Mouse (Mus musculus) intestine, postnatal 0 days (tissue): Measurements from ENCODE around the gene Sec24d. TPM values are rescaled to one million over a fixed set of nuclear protein-coding genes. Genes with fewer than 3 reads are reported as not detected.

Source experiments
- ATAC-seq: fragments of 200-750 bp; cut with Nextera tagmentation; 2 replicates; pipeline ENCODE4 v1.8.0; 2017; ENCODE audit warnings: mild to moderate bottlenecking, moderate TSS enrichment, moderate library complexity
- H3K27ac ChIP-seq: fragments of 300-500 bp; sonication (generic); 2 replicates; pipeline ENCODE4 v1.5.1; 2014; ENCODE audit warnings: mild to moderate bottlenecking, low read depth, low read length, moderate library complexity
- H3K27me3 ChIP-seq: fragments of 300-500 bp; sonication (generic); replicated peaks from 2 replicates; pipeline ENCODE4 v1.6.1; 2014; ENCODE audit warnings: low read length, mixed read lengths; ENCODE audit not compliant: control insufficient read depth, insufficient read depth
- H3K36me3 ChIP-seq: fragments of 300-500 bp; sonication (generic); 2 replicates; pipeline ENCODE4 v1.6.1; 2014; ENCODE audit warnings: mild to moderate bottlenecking, moderate library complexity; ENCODE audit not compliant: control insufficient read depth, insufficient read depth
- H3K4me1 ChIP-seq: fragments of 300-500 bp; sonication (generic); replicated peaks from 2 replicates; pipeline ENCODE4 v1.6.1; 2014; ENCODE audit warnings: antibody characterized with exemption, low read length, mixed read lengths; ENCODE audit not compliant: control insufficient read depth, insufficient read depth
- H3K4me2 ChIP-seq: fragments of 300-500 bp; sonication (generic); replicated peaks from 2 replicates; pipeline ENCODE4 v1.6.1; 2014; ENCODE audit warnings: low read depth, mild to moderate bottlenecking, moderate library complexity
- H3K4me3 ChIP-seq: fragments of 300-500 bp; sonication (generic); 2 replicates; pipeline ENCODE4 v1.5.1; 2014; ENCODE audit warnings: low read depth, low read length
- H3K9ac ChIP-seq: fragments of 300-500 bp; sonication (generic); 2 replicates; pipeline ENCODE4 v1.6.1; 2014; ENCODE audit warnings: mild to moderate bottlenecking, low read depth, low read length
- H3K9me3 ChIP-seq: fragments of 300-500 bp; sonication (generic); 2 replicates; pipeline ENCODE4 v1.6.1; 2016; ENCODE audit warnings: mixed run types; ENCODE audit not compliant: control insufficient read depth
- CTCF ChIP-seq: sonication (generic); IDR thresholded peaks from 2 replicates; pipeline ENCODE4 v1.5.1; 2016; ENCODE audit warnings: low read depth, mild to moderate bottlenecking, control low read depth, antibody characterized with exemption, moderate library complexity
- WGBS: fragments of 180-500 bp; shearing (Covaris S2); extraction: QIAGEN DNeasy Blood & Tissue Kit; methylation state at CpG from one replicate; pipeline ENCODE4 v1.1.7; 2014; 5-methylcytosine and 5-hydroxymethylcytosine counted together
- polyA plus RNA-seq: library from polyadenylated mRNA; unstranded; fragments of >200 nt; fragmentation: Nextera tagmentation; extraction: Ambion mirVana; gene quantifications from 2 replicates; pipeline ENCODE4 v1.2.1, GENCODE M21; 2015

Gene Sec24d
- polyA plus RNA-seq, 1 experiment from 2014 or later = 210 TPM

DNA sequence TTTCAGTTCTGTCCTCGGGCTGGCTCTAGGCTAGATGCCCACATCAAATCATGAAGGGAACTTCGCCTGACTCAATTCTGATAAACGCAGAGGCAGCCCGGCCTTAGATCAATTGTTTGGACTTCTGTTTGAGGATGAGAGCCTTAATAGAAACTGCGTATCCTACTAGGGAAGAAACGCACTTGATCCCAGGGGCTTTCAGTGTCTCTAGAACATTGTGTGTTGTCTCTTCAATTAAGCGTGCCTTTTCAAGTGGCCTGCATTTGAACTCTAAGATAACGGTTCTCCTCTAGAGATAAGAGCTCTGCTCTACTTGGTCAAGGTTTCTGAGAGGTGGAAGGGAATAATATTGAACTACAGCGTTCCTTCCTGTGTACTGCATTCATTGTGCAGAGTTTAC is 49.8 kb downstream of the Sec24d start:
- TF ChIP-seq CTCF = no peak
- peaks cover 19% of the 10 kb centered on the region; the same call in 1 of the 2 replicates for H3K36me3 ChIP-seq
- no peak overlapping the region for H3K4me2 ChIP-seq
- H3K9ac ChIP-seq = no peak overlapping the region
- WGBS = 55% methylated on average over 9 of the region's 9 CpGs
- H3K4me3 ChIP-seq = no peak overlapping the region
- H3K27ac ChIP-seq = no peak overlapping the region
- H3K4me1 ChIP-seq = no peaks in the 10 kb centered on the region
- no peaks in the 10 kb centered on the region for H3K27me3 ChIP-seq
- H3K9me3 ChIP-seq = no peaks in the 10 kb centered on the region
- ATAC-seq = no peak

DNA sequence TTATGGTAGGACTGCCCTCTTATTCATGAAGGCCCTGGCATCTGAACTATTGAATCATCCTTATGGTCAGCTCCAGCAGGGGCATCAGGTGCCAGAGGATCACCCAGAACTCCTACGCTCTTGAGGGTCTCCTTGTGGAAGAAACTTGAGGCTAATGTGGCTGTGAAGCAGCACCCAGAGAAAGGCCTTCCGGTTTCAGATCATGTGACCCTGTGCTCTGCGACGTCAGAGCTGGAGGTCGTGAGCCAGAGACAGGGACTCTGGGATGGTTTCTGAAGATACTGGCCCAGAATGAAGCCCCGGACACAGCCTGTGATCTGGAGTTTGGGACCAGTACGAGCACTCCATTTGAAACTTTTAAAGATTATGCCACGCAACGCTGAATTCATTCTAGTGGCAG is 53.1 kb downstream of the Sec24d start:
- 74% methylated on average over 9 of the region's 9 CpGs for WGBS
- Histone ChIP-seq H3K27ac (no peak overlapping the region), H3K4me2 (no peak overlapping the region), H3K36me3 (peaks cover 13% of the 10 kb centered on the region; the same call in 1 of the 2 replicates), H3K9ac (no peak overlapping the region), H3K4me3 (no peak overlapping the region), H3K27me3 (no peaks in the 10 kb centered on the region), H3K4me1 (no peaks in the 10 kb centered on the region), H3K9me3 (no peaks in the 10 kb centered on the region)
- no peak for TF ChIP-seq CTCF
- no peak for ATAC-seq

DNA sequence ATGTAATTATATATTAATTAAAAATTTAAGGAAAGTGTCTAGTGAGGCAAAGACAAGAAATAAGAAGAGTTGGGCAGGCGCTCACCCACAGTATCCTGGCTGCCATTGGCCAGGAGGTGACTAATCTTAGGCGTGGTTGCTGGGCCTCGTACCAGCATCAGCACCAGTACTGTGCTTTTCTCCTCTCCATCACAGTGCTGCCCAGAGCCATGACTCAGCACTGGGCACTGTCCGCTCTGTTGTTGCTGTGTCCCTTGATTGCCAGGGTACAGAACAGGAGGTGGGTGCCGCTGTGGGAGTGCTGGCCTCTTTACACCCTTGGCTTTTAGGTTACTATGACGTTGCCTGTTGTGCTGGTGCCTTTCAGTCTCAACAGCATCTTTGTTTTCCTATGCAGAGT is 54.4 kb downstream of the Sec24d start:
- H3K4me1 ChIP-seq = no peaks in the 10 kb centered on the region
- no peak; the same call in 1 of the 2 replicates for ATAC-seq
- no peak overlapping the region for H3K9ac ChIP-seq
- H3K27me3 ChIP-seq = no peaks in the 10 kb centered on the region
- H3K4me2 ChIP-seq = no peak overlapping the region
- no peak for TF ChIP-seq CTCF
- H3K4me3 ChIP-seq = no peak overlapping the region
- 77% methylated on average over 6 of the region's 6 CpGs for WGBS
- no peak overlapping the region for H3K27ac ChIP-seq
- H3K9me3 ChIP-seq = no peaks in the 10 kb centered on the region
- peaks cover 13% of the 10 kb centered on the region; the same call in 1 of the 2 replicates for H3K36me3 ChIP-seq

DNA sequence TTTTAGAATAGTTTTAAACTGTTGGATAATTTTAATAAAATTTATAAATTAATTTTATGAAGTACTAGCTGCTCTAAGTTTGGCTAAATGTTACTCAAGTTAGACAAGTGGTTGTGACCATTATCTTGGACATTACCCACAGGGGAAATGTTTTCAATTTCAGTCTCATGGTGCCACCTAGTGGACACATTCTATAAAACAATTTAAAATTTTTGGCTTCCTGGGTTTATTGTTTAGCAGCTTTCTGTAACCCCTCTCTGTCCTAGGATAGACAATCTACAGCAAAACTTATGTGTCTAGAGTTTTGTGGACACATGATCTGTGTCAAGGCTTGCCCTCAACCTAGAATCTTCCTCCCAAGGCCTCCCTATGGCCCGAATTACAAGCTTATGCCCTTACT is 54.9 kb downstream of the Sec24d start:
- Histone ChIP-seq H3K9ac (no peak overlapping the region), H3K27ac (no peak overlapping the region), H3K4me2 (no peak overlapping the region), H3K27me3 (no peaks in the 10 kb centered on the region), H3K9me3 (no peaks in the 10 kb centered on the region), H3K4me1 (no peaks in the 10 kb centered on the region), H3K36me3 (peaks cover 10% of the 10 kb centered on the region; the same call in 1 of the 2 replicates), H3K4me3 (no peak overlapping the region)
- peak; percentile 72 for TF ChIP-seq CTCF
- WGBS = 33% methylated on average over 1 of the region's 1 CpGs
- ATAC-seq = no peak

DNA sequence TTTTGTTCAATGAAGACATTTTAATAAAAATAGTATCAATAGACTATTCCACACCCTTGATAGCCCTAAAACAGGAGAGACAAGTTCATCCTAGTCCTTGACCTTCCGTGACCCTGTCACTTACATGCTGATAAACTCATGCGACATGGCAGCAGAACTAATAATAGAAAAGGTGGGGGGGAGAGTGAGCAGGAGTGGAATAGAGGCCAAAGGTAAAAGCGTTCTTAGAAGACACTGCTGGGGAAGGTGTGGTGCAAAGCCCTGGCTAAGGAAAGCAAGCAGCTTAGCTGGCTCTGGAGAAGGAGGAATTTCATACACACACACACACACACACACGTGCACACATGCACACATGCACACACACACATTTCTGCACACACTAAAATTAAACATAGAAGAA is 57.1 kb downstream of the Sec24d start:
- Histone ChIP-seq H3K4me2 (no peak overlapping the region), H3K9ac (no peak overlapping the region)
- ATAC-seq = peak; percentile 60

DNA sequence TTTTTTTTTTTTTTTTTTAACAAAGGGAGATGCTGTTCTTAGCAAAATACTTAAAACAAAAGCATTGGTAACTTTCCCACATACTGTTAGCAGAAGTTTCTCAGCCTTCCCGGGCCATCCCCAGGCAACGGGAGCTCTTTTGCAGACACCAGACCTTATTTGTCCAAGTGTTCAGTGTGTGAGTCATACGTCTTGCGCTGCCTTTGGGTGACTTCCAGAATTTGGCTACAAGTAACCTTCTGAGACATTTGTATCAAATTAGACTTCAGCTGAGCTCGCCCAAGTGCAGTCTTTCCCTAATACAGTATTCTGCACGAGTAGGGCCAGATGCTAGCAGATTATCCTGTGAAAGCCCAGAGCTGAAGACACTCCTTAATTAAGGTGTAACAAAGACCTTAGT is 62.0 kb downstream of the Sec24d start:
- ATAC-seq = no peak

More for the DNA sequence above, 57.1 kb downstream of the Sec24d start:
- no peak overlapping the region for H3K27ac ChIP-seq
- no peaks in the 10 kb centered on the region for H3K27me3 ChIP-seq
- H3K4me1 ChIP-seq = no peaks in the 10 kb centered on the region
- H3K4me3 ChIP-seq = no peak overlapping the region
- TF ChIP-seq CTCF = no peak
- no peaks in the 10 kb centered on the region for H3K9me3 ChIP-seq
- 19% methylated on average over 4 of the region's 4 CpGs for WGBS
- peaks cover 17% of the 10 kb centered on the region for H3K36me3 ChIP-seq

DNA sequence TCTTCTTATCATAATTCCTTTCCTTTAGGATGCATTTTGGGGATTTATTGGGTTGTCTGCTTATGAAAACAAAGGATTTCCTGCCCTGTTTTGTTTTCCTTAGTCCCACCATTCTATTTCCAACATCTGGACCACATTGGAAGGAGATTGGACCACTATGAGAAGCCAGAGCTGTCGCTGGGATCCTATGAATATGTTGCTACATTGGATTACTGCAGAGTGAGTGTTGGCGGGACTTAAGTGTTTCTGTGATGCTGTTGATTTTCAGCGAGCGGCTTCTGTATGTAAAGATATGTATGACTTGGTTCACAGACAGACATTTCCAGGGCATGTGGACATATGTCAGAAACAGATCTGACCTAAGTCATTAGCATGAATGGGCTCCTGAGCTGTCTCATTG is 63.0 kb downstream of the Sec24d start:
- Histone ChIP-seq H3K27me3 (no peaks in the 10 kb centered on the region), H3K4me1 (peaks cover 10% of the 10 kb centered on the region; the same call in 1 of the 2 replicates), H3K9ac (no peak overlapping the region), H3K27ac (no peak overlapping the region), H3K36me3 (peaks cover 22% of the 10 kb centered on the region), H3K4me2 (no peak overlapping the region), H3K9me3 (no peaks in the 10 kb centered on the region), H3K4me3 (no peak overlapping the region)
- no peak for TF ChIP-seq CTCF
- WGBS = 76% methylated on average over 4 of the region's 4 CpGs
- ATAC-seq = no peak

More for the DNA sequence above, 62.0 kb downstream of the Sec24d start:
- Histone ChIP-seq H3K36me3 (peaks cover 22% of the 10 kb centered on the region), H3K4me2 (no peak overlapping the region), H3K4me3 (no peak overlapping the region), H3K9ac (no peak overlapping the region), H3K4me1 (0 out of 2 replicates have a peak, but pooled peaks cover 6% of the 10 kb centered on the region), H3K27ac (no peak overlapping the region), H3K27me3 (no peaks in the 10 kb centered on the region), H3K9me3 (no peaks in the 10 kb centered on the region)
- 59% methylated on average over 6 of the region's 6 CpGs for WGBS
- TF ChIP-seq CTCF = no peak
